Mouse (Mus musculus) MEL (cell line): ENCODE measurements at regions not wholly inside any gene's neighbourhood (a gene's known extent, or its start where the extent isn't known, plus 50 kb on each side); places are given as distances from the start of the nearest gene placed in this dataset.

Source experiments
- CHD1 ChIP-seq: IDR thresholded peaks from 2 replicates; pipeline ENCODE4 v1.6.1; 2012; ENCODE audit warnings: low read depth, mild to moderate bottlenecking, inconsistent platforms, low read length, improper control_type of control experiment
- CTCF ChIP-seq, 3 experiments: IDR thresholded peaks in 2 of 3; conservative IDR thresholded peaks in 1 of 3; 2 replicates each; pipeline ENCODE4 v1.5.1; 2011 to 2012; ENCODE audit warnings: low read length in 3 of 3, low read depth in 2 of 3, mild to moderate bottlenecking in 2 of 3, improper control_type of control experiment in 1 of 3, inconsistent platforms in 1 of 3, mixed read lengths in 1 of 3, moderate library complexity in 1 of 3; ENCODE audit not compliant: control insufficient read depth in 1 of 3, insufficient read depth in 1 of 3, poor library complexity in 1 of 3, severe bottlenecking in 1 of 3
- EP300 ChIP-seq, 2 experiments: IDR thresholded peaks; 2 replicates each; pipeline ENCODE4 v1.6.1; 2011; ENCODE audit warnings: improper control_type of control experiment in 2 of 2, low read length in 2 of 2, low read depth in 1 of 2, mild to moderate bottlenecking in 1 of 2
- GABPA ChIP-seq: IDR thresholded peaks from 2 replicates; pipeline ENCODE4 v1.6.1; 2012; ENCODE audit warnings: low read depth, mild to moderate bottlenecking, inconsistent platforms, low read length, improper control_type of control experiment, moderate library complexity
- GATA1 ChIP-seq: IDR thresholded peaks from 2 replicates; pipeline ENCODE4 v1.6.1; 2011; ENCODE audit warnings: low read depth, low read length, improper control_type of control experiment
- KAT2A ChIP-seq: conservative IDR thresholded peaks from 2 replicates; pipeline ENCODE4 v1.6.1; 2012; ENCODE audit warnings: low read depth, low read length, improper control_type of control experiment, inconsistent platforms
- MAFK ChIP-seq: IDR thresholded peaks from 2 replicates; pipeline ENCODE4 v1.6.1; 2011; ENCODE audit warnings: low read depth, mild to moderate bottlenecking, low read length, improper control_type of control experiment, borderline replicate concordance
- MYB ChIP-seq: IDR thresholded peaks from 2 replicates; pipeline ENCODE4 v1.6.1; 2011; ENCODE audit warnings: mild to moderate bottlenecking, low read depth, low read length, improper control_type of control experiment
- POLR2A ChIP-seq, 2 experiments: IDR thresholded peaks; 2 replicates each; pipeline ENCODE4 v1.6.1; 2011 to 2012; ENCODE audit warnings: low read length in 2 of 2, mild to moderate bottlenecking in 2 of 2, control low read depth in 1 of 2, improper control_type of control experiment in 1 of 2, low read depth in 1 of 2, moderate library complexity in 1 of 2; ENCODE audit not compliant: control insufficient read depth in 1 of 2, insufficient read depth in 1 of 2, poor library complexity in 1 of 2
- POLR2AphosphoS2 ChIP-seq: IDR thresholded peaks from 2 replicates; pipeline ENCODE4 v1.6.1; 2011; ENCODE audit warnings: low read length, improper control_type of control experiment
- RAD21 ChIP-seq: IDR thresholded peaks from 2 replicates; pipeline ENCODE4 v1.6.1; 2011; ENCODE audit warnings: mild to moderate bottlenecking, low read depth, low read length, improper control_type of control experiment
- UBTF ChIP-seq: IDR thresholded peaks from 2 replicates; pipeline ENCODE4 v1.6.1; 2012; ENCODE audit warnings: low read depth, mild to moderate bottlenecking, inconsistent platforms, low read length, improper control_type of control experiment, moderate library complexity, borderline replicate concordance; ENCODE audit not compliant: insufficient read depth
- ZC3H11A ChIP-seq: IDR thresholded peaks from 2 replicates; pipeline ENCODE4 v1.6.1; 2012; ENCODE audit warnings: low read depth, mild to moderate bottlenecking, inconsistent platforms, low read length, improper control_type of control experiment

DNA sequence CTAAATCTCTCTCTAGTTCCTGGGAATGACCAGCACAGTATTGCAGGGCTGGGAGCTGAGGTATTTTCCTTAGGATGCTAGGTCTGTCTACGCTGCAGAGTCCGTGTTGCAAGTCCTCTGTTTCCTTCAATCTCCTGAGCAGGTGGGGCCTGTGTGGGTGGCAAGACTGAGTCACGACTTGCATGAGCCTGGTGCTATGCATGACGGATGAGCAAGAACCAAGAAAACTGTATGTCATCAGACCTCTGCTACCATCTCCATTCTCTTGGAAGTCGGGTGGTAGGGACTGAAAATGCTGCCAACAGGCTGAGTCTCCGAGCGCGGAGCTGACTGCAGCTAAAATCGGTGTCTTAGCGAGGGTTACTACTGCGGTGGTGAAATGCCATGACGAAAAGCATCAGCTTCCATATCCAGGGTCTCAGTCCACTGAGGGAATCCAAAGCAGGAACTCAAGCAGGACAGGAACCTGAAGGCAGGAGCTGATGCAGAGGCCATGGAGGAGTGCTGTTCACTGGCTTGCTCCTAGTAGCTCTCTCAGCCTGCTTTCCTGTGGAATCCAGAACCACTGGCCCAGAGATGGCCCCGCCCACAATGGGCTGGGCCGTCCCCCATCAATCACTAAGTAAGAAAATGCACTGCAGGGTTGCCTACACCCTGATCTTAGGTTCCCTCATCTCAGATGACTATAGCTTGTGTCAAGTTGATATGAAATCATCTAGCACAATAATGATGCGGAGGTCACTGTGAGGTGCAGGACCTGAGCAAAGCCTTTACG lies 71.9 kb downstream of the Psmg1 start:
- TF ChIP-seq EP300 (IDR thresholded peaks at IDR 0.05; ENCODE audit: low read depth in 1 of 2, low read length in 2 of 2) (no peak), POLR2A (IDR thresholded peaks at IDR 0.05; ENCODE audit: control insufficient read depth in 1 of 2, insufficient read depth in 1 of 2, low read depth in 1 of 2, low read length in 2 of 2, poor library complexity in 1 of 2) (no peak), RAD21 (no peak), CTCF (IDR thresholded peaks at IDR 0.05 in 2 of 3, conservative IDR thresholded peaks at IDR 0.05 in 1 of 3; ENCODE audit: control insufficient read depth in 1 of 3, insufficient read depth in 1 of 3, low read depth in 2 of 3, low read length in 3 of 3, poor library complexity in 1 of 3, severe bottlenecking in 1 of 3) (no peak), UBTF (no peak), GATA1 (no peak), MYB (no peak), POLR2AphosphoS2 (no peak), ZC3H11A (no peak), KAT2A (no peak), MAFK (no peak), CHD1 (no peak), GABPA (no peak)
